Mouse (Mus musculus) urinary bladder, postnatal 10 days (tissue): ENCODE data around the gene Ncl.

Experiments used
- DNase-seq: peaks from one replicate; pipeline ENCODE4 v3.0.0; 2022; ENCODE audit warnings: low spot score

The Ncl gene

GRCm38 (mm10) chr1:86358906-86359797, at the start of gene Ncl:
TSS of gene Ncl (minus strand) at chr1:86359400.
- peak; percentile 94 for DNase-seq

GRCm38 (mm10) chr1:86408515-86408914, 49.3 kb upstream of the Ncl start:
- no peak for DNase-seq

GRCm38 (mm10) chr1:86406914-86407313, 47.7 kb upstream of the Ncl start:
- DNase-seq, result no peak

GRCm38 (mm10) chr1:86406313-86406712, 47.1 kb upstream of the Ncl start:
- no peak for DNase-seq

- no peak for DNase-seq
Observed at GRCm38 (mm10) chr1:86404834-86405233, 45.6 kb upstream of the Ncl start.

- no peak for DNase-seq
Observed at GRCm38 (mm10) chr1:86400096-86400754, 41.0 kb upstream of the Ncl start.

GRCm38 (mm10) chr1:86399322-86399721, 40.1 kb upstream of the Ncl start:
- no peak for DNase-seq

GRCm38 (mm10) chr1:86398222-86398621, 39.0 kb upstream of the Ncl start:
- no peak for DNase-seq

- DNase-seq, result no peak
Observed at GRCm38 (mm10) chr1:86397621-86398020, 38.4 kb upstream of the Ncl start.

- no peak for DNase-seq
Observed at GRCm38 (mm10) chr1:86395897-86396296, 36.7 kb upstream of the Ncl start.

GRCm38 (mm10) chr1:86394246-86394645, 35.0 kb upstream of the Ncl start:
- no peak for DNase-seq

GRCm38 (mm10) chr1:86393219-86393618, 34.0 kb upstream of the Ncl start:
- DNase-seq, result no peak

GRCm38 (mm10) chr1:86391425-86391824, 32.2 kb upstream of the Ncl start:
- DNase-seq, result no peak

GRCm38 (mm10) chr1:86389230-86389629, 30.0 kb upstream of the Ncl start:
- no peak for DNase-seq

- DNase-seq, result no peak
Observed at GRCm38 (mm10) chr1:86381027-86381426, 21.8 kb upstream of the Ncl start.

- no peak for DNase-seq
Observed at GRCm38 (mm10) chr1:86379161-86379569, 20.0 kb upstream of the Ncl start.

GRCm38 (mm10) chr1:86378662-86379061, 19.5 kb upstream of the Ncl start:
- DNase-seq, result no peak

GRCm38 (mm10) chr1:86376354-86376753, 17.2 kb upstream of the Ncl start:
- no peak for DNase-seq

- DNase-seq, result no peak
Observed at GRCm38 (mm10) chr1:86371997-86372396, 12.8 kb upstream of the Ncl start.

GRCm38 (mm10) chr1:86368086-86368485, 8.9 kb upstream of the Ncl start:
- no peak for DNase-seq

GRCm38 (mm10) chr1:86363671-86364070, 4.5 kb upstream of the Ncl start:
- DNase-seq, result no peak

- no peak for DNase-seq
Observed at GRCm38 (mm10) chr1:86361852-86362615, 2.8 kb upstream of the Ncl start.

- DNase-seq, result no peak
Observed at GRCm38 (mm10) chr1:86360441-86360840, 1.2 kb upstream of the Ncl start.
